Comparison of ENCODE assay signal across 8 mouse cellular contexts in the genomic region with DNA sequence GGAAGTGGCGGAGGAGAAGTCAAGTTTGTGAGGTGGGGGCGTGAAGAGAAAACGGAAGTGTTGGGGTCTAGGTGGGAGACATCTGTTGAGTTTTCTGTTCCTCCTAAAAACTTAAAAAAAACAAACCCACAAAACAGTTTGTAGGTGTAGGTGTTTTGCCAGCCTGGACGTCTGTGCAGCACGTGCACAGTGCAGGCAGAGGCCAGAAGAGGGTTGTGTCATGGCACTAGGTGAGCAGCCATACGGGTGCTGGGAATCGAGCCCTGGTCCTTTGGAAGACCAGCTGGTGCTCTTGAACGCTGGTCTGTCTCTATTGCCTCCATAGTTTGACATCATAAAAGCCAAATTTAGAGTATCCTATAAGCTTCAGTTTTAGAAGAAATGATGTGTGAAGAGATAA. TPM values are rescaled to one million over a fixed set of nuclear protein-coding genes. Genes with fewer than 3 reads are reported as not detected.
DNase-seq lines count a peak whose midpoint lies in the region; ATAC-seq and TF ChIP-seq lines count a peak whose summit lies in the region.

No protein-coding gene starts in this region.

- H3K36me3 ChIP-seq in lung, embryonic 16.5 days (ENCODE audit: control insufficient read depth, insufficient read depth, low read length) = peaks cover 12% of the 10 kb centered on the region
- peaks cover 11% of the 10 kb centered on the region; the same call in 1 of the 2 replicates for H3K36me3 ChIP-seq in hindbrain, postnatal 0 days (ENCODE audit: insufficient read depth, low read length)
- peaks cover 24% of the 10 kb centered on the region; the same call in 1 of the 2 replicates for H3K36me3 ChIP-seq in midbrain, embryonic 15.5 days (replicated peaks)

- peak overlapping the region; percentile 89 for H3K27ac ChIP-seq in lung, embryonic 16.5 days (ENCODE audit: low read length)
- peak overlapping the region; percentile 96 for H3K27ac ChIP-seq in hindbrain, postnatal 0 days
- peak overlapping the region; percentile 96 for H3K27ac ChIP-seq in midbrain, embryonic 15.5 days

- intact Hi-C loops in left cerebral cortex, postnatal 10 days (cut with DNase I) = no loop called here

- WGBS in lung, embryonic 16.5 days = 10% methylated on average over 8 of the region's 8 CpGs
- 14% methylated on average over 8 of the region's 8 CpGs for WGBS in hindbrain, postnatal 0 days
- WGBS in midbrain, embryonic 15.5 days = 16% methylated on average over 8 of the region's 8 CpGs

- peak overlapping the region; percentile 73 for H3K4me2 ChIP-seq in lung, embryonic 16.5 days (ENCODE audit: low read depth, low read length)
- peak overlapping the region; percentile 86 for H3K4me2 ChIP-seq in hindbrain, postnatal 0 days (ENCODE audit: low read depth, low read length)
- H3K4me2 ChIP-seq in midbrain, embryonic 15.5 days = peak overlapping the region; percentile 77

- peaks cover 10% of the 10 kb centered on the region for H3K4me1 ChIP-seq in lung, embryonic 16.5 days (replicated peaks; ENCODE audit: control insufficient read depth, insufficient read depth, low read length)
- H3K4me1 ChIP-seq in hindbrain, postnatal 0 days (ENCODE audit: insufficient read depth, low read length) = 0 out of 2 replicates have a peak, but pooled peaks cover 6% of the 10 kb centered on the region
- H3K4me1 ChIP-seq in midbrain, embryonic 15.5 days = peaks cover 26% of the 10 kb centered on the region

- H3K4me3 ChIP-seq in lung, embryonic 16.5 days (ENCODE audit: low read length) = peak overlapping the region; percentile 79
- peak overlapping the region; percentile 84 for H3K4me3 ChIP-seq in hindbrain, postnatal 0 days (ENCODE audit: low read length)
- H3K4me3 ChIP-seq in midbrain, embryonic 15.5 days = peak overlapping the region; percentile 85

- no peaks in the 10 kb centered on the region for H3K9me3 ChIP-seq in lung, embryonic 16.5 days (ENCODE audit: control insufficient read depth, low read length)
- no peaks in the 10 kb centered on the region for H3K9me3 ChIP-seq in hindbrain, postnatal 0 days (ENCODE audit: low read length)
- H3K9me3 ChIP-seq in midbrain, embryonic 15.5 days = no peaks in the 10 kb centered on the region

- no peaks in the 10 kb centered on the region for H3K27me3 ChIP-seq in lung, embryonic 16.5 days (ENCODE audit: control insufficient read depth, insufficient read depth, low read depth, low read length)
- no peaks in the 10 kb centered on the region for H3K27me3 ChIP-seq in hindbrain, postnatal 0 days (ENCODE audit: insufficient read depth, low read length)
- no peaks in the 10 kb centered on the region for H3K27me3 ChIP-seq in midbrain, embryonic 15.5 days (replicated peaks)

- H3K9ac ChIP-seq in lung, embryonic 16.5 days (ENCODE audit: low read length) = peak overlapping the region; percentile 82
- peak overlapping the region; percentile 82 for H3K9ac ChIP-seq in hindbrain, postnatal 0 days (replicated peaks; ENCODE audit: low read length)
- peak overlapping the region; percentile 82 for H3K9ac ChIP-seq in midbrain, embryonic 15.5 days

- ATAC-seq in lung, embryonic 16.5 days (ENCODE audit: low read depth) = no peak
- 0 out of 2 replicates have a peak, but pooled peaks have one; percentile 30 for ATAC-seq in hindbrain, postnatal 0 days
- ATAC-seq in midbrain, embryonic 15.5 days (replicated peaks) = peak; percentile 63

- no peak for DNase-seq in lung, postnatal 25 days (ENCODE audit: low spot score)
- peak; percentile 17 for DNase-seq in cerebellum, adult 8-10 months
- no peak for DNase-seq in hindbrain, postnatal 0 days (ENCODE audit: low spot score)
- no peak for DNase-seq in left cerebral cortex, postnatal 10 days (ENCODE audit: extremely low spot score in 1 of 2, low spot score in 2 of 2)
- no peak for DNase-seq in layer of hippocampus, postnatal 10 days (ENCODE audit: low spot score in 2 of 2)
- DNase-seq in frontal cortex, adult 2 months (ENCODE audit: extremely low spot score in 1 of 2, low spot score in 1 of 2) = no peak

- no peak for TF ChIP-seq CTCF in hindbrain, postnatal 0 days (IDR thresholded peaks at IDR 0.05; ENCODE audit: low read depth)

RNA-seq across cellular contexts. Expression of a gene that starts 0.6 kb away (rescaled TPM):
- polyA plus RNA-seq in lung, embryonic 16.5 days (2015; fragmentation: Nextera tagmentation; extraction: Ambion mirVana) = 44.3 and 47.5 TPM in 2 replicates
- 8.3 and 10.6 TPM in 2 replicates for total RNA-seq in hindbrain, postnatal 0 days (2014; rRNA removed)
- polyA plus RNA-seq in hindbrain, postnatal 0 days (2015; fragmentation: Nextera tagmentation; extraction: Ambion mirVana) = 26.6 and 27.1 TPM in 2 replicates
- polyA plus RNA-seq in midbrain, embryonic 15.5 days (2015; fragmentation: Nextera tagmentation; extraction: Ambion mirVana) = 55.2 TPM in 2 replicates
- 10 to 100 TPM; 15.1 to 18.0 TPM for total RNA-seq in left cerebral cortex, postnatal 10 days (2021)
- 10 to 100 TPM; 22.5 to 24.3 TPM for total RNA-seq in layer of hippocampus, postnatal 10 days (2021)
- polyA plus RNA-seq in frontal cortex, adult 2 months (2012; rRNA removed) = 15.2 and 15.9 TPM in 2 replicates

RNA-seq across cellular contexts. Expression of a gene that starts 46.8 kb away (rescaled TPM):
- 40.7 and 44.9 TPM in 2 replicates for polyA plus RNA-seq in lung, embryonic 16.5 days (2015; fragmentation: Nextera tagmentation; extraction: Ambion mirVana)
- 181 and 190 TPM in 2 replicates for total RNA-seq in hindbrain, postnatal 0 days (2014; rRNA removed)
- 82.6 and 83.5 TPM in 2 replicates for polyA plus RNA-seq in hindbrain, postnatal 0 days (2015; fragmentation: Nextera tagmentation; extraction: Ambion mirVana)
- 45.0 and 47.9 TPM in 2 replicates for polyA plus RNA-seq in midbrain, embryonic 15.5 days (2015; fragmentation: Nextera tagmentation; extraction: Ambion mirVana)
- total RNA-seq in left cerebral cortex, postnatal 10 days (2021) = 100 to 1,000 TPM; 481 to 489 TPM
- 100 to 1,000 TPM; 370 to 417 TPM for total RNA-seq in layer of hippocampus, postnatal 10 days (2021)
- polyA plus RNA-seq in frontal cortex, adult 2 months (2012; rRNA removed) = 157 and 175 TPM in 2 replicates

RNA-seq across cellular contexts. Expression of a gene that starts 59.5 kb away (rescaled TPM):
- 3.0 and 3.1 TPM in 2 replicates for polyA plus RNA-seq in lung, embryonic 16.5 days (2015; fragmentation: Nextera tagmentation; extraction: Ambion mirVana)
- 18.5 and 22.8 TPM in 2 replicates for total RNA-seq in hindbrain, postnatal 0 days (2014; rRNA removed)
- 7.0 and 8.4 TPM in 2 replicates for polyA plus RNA-seq in hindbrain, postnatal 0 days (2015; fragmentation: Nextera tagmentation; extraction: Ambion mirVana)
- polyA plus RNA-seq in midbrain, embryonic 15.5 days (2015; fragmentation: Nextera tagmentation; extraction: Ambion mirVana) = 9.9 and 10.2 TPM in 2 replicates
- total RNA-seq in left cerebral cortex, postnatal 10 days (2021) = 10 to 100 TPM; 33.5 to 34.9 TPM
- total RNA-seq in layer of hippocampus, postnatal 10 days (2021) = 10 to 100 TPM; 31.9 to 34.6 TPM
- polyA plus RNA-seq in frontal cortex, adult 2 months (2012; rRNA removed) = 18.2 and 20.8 TPM in 2 replicates
